ENCODE assay signal across 24 mouse cellular contexts in the genomic region with DNA sequence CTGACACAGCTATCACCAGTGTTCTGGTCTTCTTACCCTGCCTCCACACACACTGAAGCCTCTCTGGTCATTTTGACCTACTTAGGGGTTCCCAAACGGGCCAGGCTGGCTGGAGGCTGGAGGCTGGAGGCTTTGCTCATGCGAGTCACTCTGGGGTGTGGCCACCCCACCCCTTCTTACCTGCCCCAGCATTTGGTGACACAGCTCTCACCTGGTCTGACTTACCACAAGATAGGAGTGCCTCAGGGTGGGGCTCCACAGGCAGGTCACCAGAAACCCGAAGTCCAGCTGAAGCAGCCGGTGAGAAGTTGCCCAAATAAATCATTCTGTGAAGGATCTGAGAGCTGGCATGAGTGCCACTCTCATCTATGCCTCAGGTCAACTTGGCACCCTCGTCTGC. TPM values are rescaled to one million over a fixed set of nuclear protein-coding genes. Genes with fewer than 3 reads are reported as not detected.
DNase-seq lines count a peak whose midpoint lies in the region; ATAC-seq and TF ChIP-seq lines count a peak whose summit lies in the region.
"Had no signal": no experiment of that assay in that cellular context is flagged by ENCODE, and none has a peak within 500 bp of the region (broad histone marks: within the 10 kb centered on the region; RNA-seq: fewer than 3 reads in every experiment).

No protein-coding gene starts in this region.

- peak; percentile 21 for DNase-seq in lung, postnatal 36 days
- no peak for DNase-seq in lung, postnatal 10 days
- DNase-seq in stomach, postnatal 0 days (ENCODE audit: low spot score): peak; percentile 40
- DNase-seq in thymus, postnatal 25 days: no peak
- DNase-seq: adrenal gland, postnatal 10 days; adrenal gland, postnatal 36 days; cerebellum, adult 18-20 months; cerebellum, adult 9-10 months; cerebellum, postnatal 14 days; gastrocnemius, postnatal 10 days; heart, adult 11 months had no signal

- H3K4me2 ChIP-seq in intestine, embryonic 15.5 days (replicated peaks): no peak overlapping the region
- H3K4me2 ChIP-seq in intestine, postnatal 0 days (replicated peaks; ENCODE audit: low read depth): no peak overlapping the region
- no peak overlapping the region for H3K4me2 ChIP-seq in intestine, embryonic 16.5 days (ENCODE audit: low read depth, low read length)
- H3K4me2 ChIP-seq in stomach, postnatal 0 days (replicated peaks; ENCODE audit: low read depth): no peak overlapping the region
- H3K4me2 ChIP-seq: forebrain, embryonic 13.5 days; heart, embryonic 11.5 days; hindbrain, embryonic 12.5 days had no signal

- ATAC-seq in intestine, embryonic 15.5 days: 0 out of 2 replicates have a peak, but pooled peaks have one; percentile 67
- no peak for ATAC-seq in intestine, postnatal 0 days
- peak; percentile 62; the same call in 1 of the 2 replicates for ATAC-seq in intestine, embryonic 16.5 days
- ATAC-seq in stomach, postnatal 0 days (ENCODE audit: low FRiP score, low TSS enrichment): peak; percentile 90
- ATAC-seq: activated CD4-positive, CD25-positive, alpha-beta regulatory T cell, adult 4 months; forebrain, embryonic 13.5 days; forebrain, embryonic 16.5 days had no signal

- H3K9me3 ChIP-seq in intestine, embryonic 15.5 days: no peaks in the 10 kb centered on the region
- no peaks in the 10 kb centered on the region for H3K9me3 ChIP-seq in intestine, postnatal 0 days (ENCODE audit: control insufficient read depth)
- no peaks in the 10 kb centered on the region for H3K9me3 ChIP-seq in intestine, embryonic 16.5 days (ENCODE audit: control insufficient read depth, low read length)
- H3K9me3 ChIP-seq in stomach, postnatal 0 days (ENCODE audit: control insufficient read depth, low read length): no peaks in the 10 kb centered on the region
- H3K9me3 ChIP-seq: forebrain, embryonic 10.5 days; forebrain, embryonic 13.5 days; hindbrain, embryonic 12.5 days had no signal

- TF ChIP-seq EP300 in stomach, postnatal 0 days (optimal IDR thresholded peaks at IDR 0.05): no peak

- no peak overlapping the region for H3K9ac ChIP-seq in intestine, embryonic 15.5 days
- no peak overlapping the region for H3K9ac ChIP-seq in intestine, postnatal 0 days (ENCODE audit: low read depth, low read length)
- H3K9ac ChIP-seq in intestine, embryonic 16.5 days (ENCODE audit: low read depth, low read length): no peak overlapping the region
- H3K9ac ChIP-seq in stomach, postnatal 0 days (ENCODE audit: low read length): no peak overlapping the region
- H3K9ac ChIP-seq: forebrain, embryonic 13.5 days; hindbrain, embryonic 12.5 days had no signal

- no peak for TF ChIP-seq CTCF in intestine, postnatal 0 days (IDR thresholded peaks at IDR 0.05; ENCODE audit: low read depth)
- no peak for TF ChIP-seq CTCF in stomach, postnatal 0 days (IDR thresholded peaks at IDR 0.05; ENCODE audit: low read depth)

- no peaks in the 10 kb centered on the region for H3K36me3 ChIP-seq in intestine, embryonic 15.5 days
- H3K36me3 ChIP-seq in intestine, postnatal 0 days (ENCODE audit: control insufficient read depth, insufficient read depth): no peaks in the 10 kb centered on the region
- no peaks in the 10 kb centered on the region for H3K36me3 ChIP-seq in intestine, embryonic 16.5 days (ENCODE audit: control insufficient read depth, insufficient read depth, low read length)
- no peaks in the 10 kb centered on the region for H3K36me3 ChIP-seq in stomach, postnatal 0 days (ENCODE audit: control insufficient read depth, insufficient read depth, low read length)

- H3K4me3 ChIP-seq in intestine, embryonic 15.5 days (replicated peaks): no peak overlapping the region
- no peak overlapping the region for H3K4me3 ChIP-seq in intestine, postnatal 0 days (ENCODE audit: low read depth, low read length)
- H3K4me3 ChIP-seq in intestine, embryonic 16.5 days (ENCODE audit: low read length): no peak overlapping the region
- H3K4me3 ChIP-seq in stomach, postnatal 0 days (ENCODE audit: low read depth, low read length): no peak overlapping the region
- H3K4me3 ChIP-seq: forebrain, embryonic 10.5 days; forebrain, embryonic 13.5 days; hindbrain, embryonic 12.5 days had no signal

- no peak overlapping the region for H3K27ac ChIP-seq in intestine, embryonic 15.5 days
- H3K27ac ChIP-seq in intestine, postnatal 0 days (ENCODE audit: low read depth, low read length): no peak overlapping the region
- no peak overlapping the region for H3K27ac ChIP-seq in intestine, embryonic 16.5 days (ENCODE audit: low read length)
- H3K27ac ChIP-seq in stomach, postnatal 0 days (replicated peaks): 0 out of 2 replicates have a peak overlapping the region, but pooled peaks have one; percentile 13
- H3K27ac ChIP-seq: forebrain, embryonic 10.5 days; forebrain, embryonic 13.5 days; hindbrain, embryonic 12.5 days had no signal

- H3K4me1 ChIP-seq in intestine, embryonic 15.5 days (replicated peaks): no peaks in the 10 kb centered on the region
- H3K4me1 ChIP-seq in intestine, postnatal 0 days (replicated peaks; ENCODE audit: control insufficient read depth, insufficient read depth, low read length): no peaks in the 10 kb centered on the region
- H3K4me1 ChIP-seq in intestine, embryonic 16.5 days (ENCODE audit: control insufficient read depth, insufficient read depth, low read length): no peaks in the 10 kb centered on the region
- no peaks in the 10 kb centered on the region for H3K4me1 ChIP-seq in stomach, postnatal 0 days (replicated peaks; ENCODE audit: control insufficient read depth, insufficient read depth)
- H3K4me1 ChIP-seq: forebrain, embryonic 10.5 days; forebrain, embryonic 13.5 days; hindbrain, embryonic 12.5 days had no signal

- no peaks in the 10 kb centered on the region for H3K27me3 ChIP-seq in intestine, embryonic 15.5 days (replicated peaks)
- H3K27me3 ChIP-seq in intestine, postnatal 0 days (replicated peaks; ENCODE audit: control insufficient read depth, insufficient read depth, low read length): no peaks in the 10 kb centered on the region
- no peaks in the 10 kb centered on the region for H3K27me3 ChIP-seq in intestine, embryonic 16.5 days (replicated peaks; ENCODE audit: control insufficient read depth, insufficient read depth, low read length)
- H3K27me3 ChIP-seq in stomach, postnatal 0 days (ENCODE audit: control insufficient read depth, insufficient read depth, low read length): no peaks in the 10 kb centered on the region
- H3K27me3 ChIP-seq: forebrain, embryonic 13.5 days; hindbrain, embryonic 12.5 days had no signal

- 62% methylated on average over 5 of the region's 5 CpGs for WGBS in intestine, embryonic 15.5 days
- WGBS in intestine, postnatal 0 days: 55% methylated on average over 5 of the region's 5 CpGs
- WGBS in intestine, embryonic 16.5 days: 63% methylated on average over 5 of the region's 5 CpGs
- 57% methylated on average over 5 of the region's 5 CpGs for WGBS in stomach, postnatal 0 days

RNA-seq across cellular contexts. Expression of a gene that starts 2.3 kb away (rescaled TPM):
- polyA plus RNA-seq in intestine, embryonic 15.5 days (2015; fragmentation: Nextera tagmentation; extraction: Ambion mirVana): not detected in 2 replicates
- polyA plus RNA-seq in intestine, postnatal 0 days (2015; fragmentation: Nextera tagmentation; extraction: Ambion mirVana): not detected in 2 replicates
- polyA plus RNA-seq in intestine, embryonic 16.5 days (2015; fragmentation: Nextera tagmentation; extraction: Ambion mirVana): not detected in 2 replicates
- polyA plus RNA-seq in stomach, postnatal 0 days (2015; fragmentation: Nextera tagmentation; extraction: Ambion mirVana): 98.8 and 103 TPM in 2 replicates
- polyA plus RNA-seq: activated CD4-positive, CD25-positive, alpha-beta regulatory T cell, adult 4 months; embryonic facial prominence, embryonic 11.5 days; forebrain, embryonic 10.5 days; forebrain, embryonic 13.5 days; forebrain, embryonic 16.5 days; heart, embryonic 11.5 days; heart, embryonic 14.5 days; heart, postnatal 0 days; hindbrain, embryonic 12.5 days had no signal

RNA-seq across cellular contexts. Expression of a gene that starts 22.0 kb away (rescaled TPM):
- 0.32 and 0.54 TPM in 2 replicates for polyA plus RNA-seq in intestine, embryonic 15.5 days (2015; fragmentation: Nextera tagmentation; extraction: Ambion mirVana)
- polyA plus RNA-seq in intestine, postnatal 0 days (2015; fragmentation: Nextera tagmentation; extraction: Ambion mirVana): 0.21 and 0.26 TPM in 2 replicates
- polyA plus RNA-seq in intestine, embryonic 16.5 days (2015; fragmentation: Nextera tagmentation; extraction: Ambion mirVana): 0.45 and 0.55 TPM in 2 replicates
- polyA plus RNA-seq in stomach, postnatal 0 days (2015; fragmentation: Nextera tagmentation; extraction: Ambion mirVana): 0.10 TPM in 2 replicates
- polyA plus RNA-seq: heart, embryonic 14.5 days; heart, postnatal 0 days had no signal

RNA-seq across cellular contexts. Expression of a gene that starts 26.0 kb away (rescaled TPM):
- 58.2 and 60.6 TPM in 2 replicates for polyA plus RNA-seq in intestine, embryonic 15.5 days (2015; fragmentation: Nextera tagmentation; extraction: Ambion mirVana)
- 38.2 and 38.6 TPM in 2 replicates for polyA plus RNA-seq in intestine, postnatal 0 days (2015; fragmentation: Nextera tagmentation; extraction: Ambion mirVana)
- polyA plus RNA-seq in intestine, embryonic 16.5 days (2015; fragmentation: Nextera tagmentation; extraction: Ambion mirVana): 47.5 and 60.3 TPM in 2 replicates
- polyA plus RNA-seq in stomach, postnatal 0 days (2015; fragmentation: Nextera tagmentation; extraction: Ambion mirVana): 35.7 and 36.6 TPM in 2 replicates

RNA-seq across cellular contexts. Expression of a gene that starts 34.3 kb away (rescaled TPM):
- not detected in 2 replicates for polyA plus RNA-seq in intestine, embryonic 15.5 days (2015; fragmentation: Nextera tagmentation; extraction: Ambion mirVana)
- polyA plus RNA-seq in intestine, postnatal 0 days (2015; fragmentation: Nextera tagmentation; extraction: Ambion mirVana): not detected in 2 replicates
- not detected in 2 replicates for polyA plus RNA-seq in intestine, embryonic 16.5 days (2015; fragmentation: Nextera tagmentation; extraction: Ambion mirVana)
- 0.08 TPM in 1 of 2 replicates, not detected in the other for polyA plus RNA-seq in stomach, postnatal 0 days (2015; fragmentation: Nextera tagmentation; extraction: Ambion mirVana)
- polyA plus RNA-seq: activated CD4-positive, CD25-positive, alpha-beta regulatory T cell, adult 4 months; embryonic facial prominence, embryonic 11.5 days; embryonic facial prominence, embryonic 14.5 days; forebrain, embryonic 10.5 days; forebrain, embryonic 13.5 days; forebrain, embryonic 16.5 days; heart, embryonic 11.5 days; heart, embryonic 14.5 days; heart, postnatal 0 days; hindbrain, embryonic 12.5 days had no signal

RNA-seq across cellular contexts. Expression of a gene that starts 50.6 kb away (rescaled TPM):
- polyA plus RNA-seq in intestine, embryonic 15.5 days (2015; fragmentation: Nextera tagmentation; extraction: Ambion mirVana): 48.5 and 52.7 TPM in 2 replicates
- polyA plus RNA-seq in intestine, postnatal 0 days (2015; fragmentation: Nextera tagmentation; extraction: Ambion mirVana): 35.2 and 43.0 TPM in 2 replicates
- 48.1 and 54.3 TPM in 2 replicates for polyA plus RNA-seq in intestine, embryonic 16.5 days (2015; fragmentation: Nextera tagmentation; extraction: Ambion mirVana)
- polyA plus RNA-seq in stomach, postnatal 0 days (2015; fragmentation: Nextera tagmentation; extraction: Ambion mirVana): 88.0 and 89.2 TPM in 2 replicates
- polyA plus RNA-seq: activated CD4-positive, CD25-positive, alpha-beta regulatory T cell, adult 4 months had no signal

Comparison
In these comparisons a context has a peak if more than half of its experiments do, and no peak if none do; other contexts are left out.
1. DNase-seq: peak in lung, postnatal 36 days (single experiment) and stomach, postnatal 0 days (single experiment); none in lung, postnatal 10 days (single experiment) and thymus, postnatal 25 days (single experiment).
2. RNA of a gene that starts 2.3 kb away (polyA plus RNA-seq): 98.8 to 103 TPM in stomach, postnatal 0 days; not detected in intestine, embryonic 16.5 days, not detected in intestine, embryonic 15.5 days and not detected in intestine, postnatal 0 days; every median in the first group is over 10 times any median in the second.